Mouse (Mus musculus) limb, embryonic 10.5 days (tissue): ENCODE measurements at regions not wholly inside any gene's neighbourhood (a gene's known extent, or its start where the extent isn't known, plus 50 kb on each side); places are given as distances from the start of the nearest gene placed in this dataset.

ENCODE experiments used
- DNase-seq: peaks from one replicate; pipeline ENCODE4 v3.0.0-alpha.2; 2017; ENCODE audit warnings: low spot score
- H3K27ac ChIP-seq: fragments of 300-500 bp; sonication (generic); 2 replicates; pipeline ENCODE4 v1.5.1; 2016; ENCODE audit warnings: mild to moderate bottlenecking
- H3K27me3 ChIP-seq: fragments of 300-500 bp; sonication (generic); 2 replicates; pipeline ENCODE4 v1.6.1; 2016; ENCODE audit warnings: low read depth, mild to moderate bottlenecking; ENCODE audit not compliant: poor library complexity, severe bottlenecking
- H3K36me3 ChIP-seq: fragments of 300-500 bp; sonication (generic); 2 replicates; pipeline ENCODE4 v1.6.1; 2016; ENCODE audit warnings: mild to moderate bottlenecking, moderate library complexity
- H3K4me1 ChIP-seq: fragments of 300-500 bp; sonication (generic); 2 replicates; pipeline ENCODE4 v1.6.1; 2016
- H3K4me3 ChIP-seq: fragments of 300-500 bp; sonication (generic); 2 replicates; pipeline ENCODE4 v1.5.1; 2016; ENCODE audit warnings: mild to moderate bottlenecking, moderate library complexity
- H3K9me3 ChIP-seq: fragments of 300-500 bp; sonication (generic); replicated peaks from 2 replicates; pipeline ENCODE4 v1.6.1; 2016; ENCODE audit warnings: mild to moderate bottlenecking
- WGBS: fragments of 180-500 bp; shearing (Covaris S2); methylation state at CpG from one replicate; pipeline ENCODE4 v1.1.7; 2016; 5-methylcytosine and 5-hydroxymethylcytosine counted together

DNA sequence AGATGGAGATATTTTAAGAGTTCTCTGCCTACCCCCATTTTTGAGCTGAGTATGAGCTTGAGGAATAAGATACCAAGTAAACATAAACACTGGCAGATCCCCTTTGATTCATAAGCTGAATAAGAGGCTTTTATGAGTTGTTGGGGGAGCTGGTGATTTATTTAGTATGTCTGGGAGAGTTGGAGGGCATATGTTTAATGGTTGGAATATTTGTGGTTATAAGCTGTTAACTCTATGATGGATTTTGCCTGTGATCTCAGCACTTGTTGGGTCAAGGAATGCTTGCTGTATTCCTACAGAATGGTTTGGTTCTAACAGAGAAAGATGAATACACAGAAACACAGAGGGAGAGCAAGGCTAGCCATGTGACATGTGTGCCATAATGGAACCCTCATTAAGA lies 132.1 kb upstream of the Inhba start:
- H3K27ac ChIP-seq, result no peak overlapping the region
- H3K9me3 ChIP-seq, result no peaks in the 10 kb centered on the region
- H3K36me3 ChIP-seq, result no peaks in the 10 kb centered on the region
- no peaks in the 10 kb centered on the region for H3K27me3 ChIP-seq
- DNase-seq, result no peak
- H3K4me1 ChIP-seq, result no peaks in the 10 kb centered on the region
- H3K4me3 ChIP-seq, result no peak overlapping the region

DNA sequence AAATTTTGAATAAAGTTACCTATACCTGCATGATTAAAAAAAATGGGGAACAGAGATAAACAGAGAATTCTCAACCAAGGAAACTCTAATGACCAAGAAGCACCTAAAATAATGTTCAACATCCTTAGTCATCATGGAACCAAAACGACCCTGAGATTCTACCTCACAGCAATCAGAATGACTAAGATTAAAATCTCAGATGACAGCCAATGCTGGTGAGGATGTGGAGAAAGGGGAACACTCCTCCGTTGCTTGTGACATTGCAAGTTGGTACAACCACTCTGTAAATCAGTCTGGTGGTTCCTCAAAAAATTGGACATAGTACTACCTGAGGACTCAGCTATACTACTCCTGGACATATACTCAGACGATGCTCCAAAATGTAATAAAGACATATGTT lies 120.9 kb upstream of the Inhba start:
- H3K27ac ChIP-seq, result no peak overlapping the region
- H3K9me3 ChIP-seq, result no peaks in the 10 kb centered on the region
- no peaks in the 10 kb centered on the region for H3K27me3 ChIP-seq
- DNase-seq, result no peak
- WGBS, result 85% methylated on average over 3 of the region's 3 CpGs
- H3K36me3 ChIP-seq, result no peaks in the 10 kb centered on the region
- H3K4me1 ChIP-seq, result no peaks in the 10 kb centered on the region
- H3K4me3 ChIP-seq, result no peak overlapping the region

DNA sequence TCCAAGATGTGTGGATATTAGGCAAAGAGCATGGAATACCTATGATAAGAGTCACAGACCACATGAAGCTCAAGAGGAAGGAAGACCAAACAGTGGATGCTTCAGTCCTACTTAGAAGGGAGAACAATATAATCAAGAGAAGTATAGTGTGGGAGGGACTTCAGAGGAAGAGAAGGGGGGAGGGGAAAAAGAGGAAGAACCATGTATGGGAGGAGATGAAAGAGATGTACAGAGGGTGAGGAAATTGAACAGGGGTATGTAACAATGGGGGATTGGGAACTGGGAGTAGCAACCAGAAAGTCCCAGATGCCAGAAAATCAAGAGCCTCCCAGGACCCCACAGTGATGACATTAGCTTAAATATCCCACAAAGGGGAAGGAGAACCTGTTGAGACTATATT lies 120.2 kb upstream of the Inhba start:
- H3K36me3 ChIP-seq, result no peaks in the 10 kb centered on the region
- H3K4me1 ChIP-seq, result no peaks in the 10 kb centered on the region
- no peak overlapping the region for H3K27ac ChIP-seq
- no peak overlapping the region for H3K4me3 ChIP-seq
- no peaks in the 10 kb centered on the region for H3K9me3 ChIP-seq
- no peak for DNase-seq
- H3K27me3 ChIP-seq, result no peaks in the 10 kb centered on the region

DNA sequence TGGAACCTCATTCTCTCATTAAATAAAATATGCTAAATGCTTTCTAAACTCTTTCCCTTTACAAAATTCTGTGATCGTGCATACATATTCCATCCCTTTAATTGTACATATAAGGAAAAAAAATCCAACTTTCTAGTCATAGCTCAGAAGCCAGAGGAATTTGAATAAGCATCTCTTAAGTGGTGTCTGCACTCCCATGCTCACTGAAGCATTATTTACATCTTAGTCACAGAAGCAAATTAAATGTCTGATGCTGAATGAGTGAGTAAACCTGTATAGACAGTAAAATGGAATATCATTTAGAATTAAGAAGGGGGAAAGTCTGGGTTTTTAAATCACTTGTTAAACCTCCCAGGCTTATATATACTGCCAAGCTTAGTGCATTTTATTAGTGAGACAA lies 113.5 kb upstream of the Inhba start:
- no peak for DNase-seq
- Histone ChIP-seq H3K27ac (no peak overlapping the region), H3K27me3 (no peaks in the 10 kb centered on the region), H3K36me3 (no peaks in the 10 kb centered on the region), H3K4me3 (no peak overlapping the region), H3K9me3 (no peaks in the 10 kb centered on the region), H3K4me1 (peaks cover 3% of the 10 kb centered on the region; the same call in 1 of the 2 replicates)
- 92% methylated on average over 1 of the region's 1 CpGs for WGBS

DNA sequence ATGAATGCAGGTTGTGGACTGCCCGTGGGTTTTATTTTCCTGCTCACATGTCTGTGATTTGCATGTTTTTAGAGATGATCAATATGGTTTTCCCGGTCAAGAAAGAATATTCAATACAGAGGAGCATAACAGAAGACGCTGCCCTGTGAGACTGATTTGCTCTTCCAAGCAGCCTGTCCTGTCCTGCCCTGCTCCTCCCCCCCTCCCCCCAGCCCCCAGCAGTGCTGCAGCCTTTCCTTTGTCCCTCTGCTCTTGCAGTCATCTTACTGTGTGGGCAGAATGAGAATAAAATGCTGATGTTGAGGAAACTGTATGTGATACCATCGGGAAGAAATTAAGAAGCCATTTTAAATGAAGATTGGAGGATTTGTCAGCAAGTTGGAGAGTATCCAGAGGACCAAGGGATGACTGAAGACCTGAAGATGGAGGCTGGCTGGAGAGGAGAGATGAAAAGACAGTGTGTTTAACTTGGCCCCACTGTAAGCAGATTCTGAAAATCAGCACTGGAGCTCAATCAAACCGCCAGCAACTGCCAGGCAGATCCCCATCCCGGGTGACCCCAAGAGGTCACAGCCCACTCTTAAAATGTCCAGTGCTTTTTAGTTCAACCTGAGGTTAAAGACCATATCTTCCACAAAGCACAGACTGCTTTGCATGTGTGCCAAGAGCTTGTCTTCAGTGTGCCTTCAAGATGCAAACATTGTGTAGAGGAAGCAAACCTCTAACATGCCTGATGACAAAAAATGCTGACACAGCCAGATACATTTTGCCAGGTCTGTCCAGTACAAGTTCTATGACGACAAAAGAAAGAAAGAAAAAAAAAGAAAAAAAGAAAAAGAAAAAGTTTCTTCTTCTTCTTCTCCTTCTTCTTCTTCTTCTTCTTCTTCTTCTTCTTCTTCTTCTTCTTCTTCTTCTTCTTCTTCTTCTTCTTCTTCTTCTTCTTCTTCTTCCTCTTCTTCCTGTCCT lies 109.7 kb upstream of the Inhba start:
- 55% methylated on average over 7 of the region's 7 CpGs for WGBS
- DNase-seq, result no peak
- Histone ChIP-seq H3K4me3 (no peak overlapping the region), H3K9me3 (no peaks in the 10 kb centered on the region), H3K27ac (no peak overlapping the region), H3K27me3 (no peaks in the 10 kb centered on the region), H3K4me1 (peaks cover 3% of the 10 kb centered on the region; the same call in 1 of the 2 replicates), H3K36me3 (no peaks in the 10 kb centered on the region)

DNA sequence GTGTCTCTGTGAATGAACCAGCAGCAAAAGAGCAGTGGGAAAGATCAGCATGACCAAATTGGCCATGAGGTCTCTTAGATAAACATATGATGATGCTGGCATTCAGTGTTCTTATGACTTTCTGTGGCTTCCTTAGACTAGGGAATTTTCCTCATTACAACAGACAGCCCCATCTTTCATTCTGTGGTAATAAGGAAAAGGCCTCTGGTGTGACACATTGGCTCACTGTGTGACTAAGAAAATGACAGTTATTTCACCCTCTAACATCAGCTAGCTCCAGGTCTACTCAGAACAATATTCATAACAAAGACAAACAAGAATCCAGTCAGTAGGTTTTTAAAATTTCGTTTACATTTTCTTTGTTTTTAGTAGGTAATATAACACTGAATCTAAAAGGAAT lies 103.8 kb upstream of the Inhba start:
- H3K36me3 ChIP-seq, result no peaks in the 10 kb centered on the region
- 74% methylated on average over 1 of the region's 1 CpGs for WGBS
- no peaks in the 10 kb centered on the region for H3K9me3 ChIP-seq
- no peak for DNase-seq
- H3K27me3 ChIP-seq, result no peaks in the 10 kb centered on the region
- no peak overlapping the region for H3K27ac ChIP-seq
- no peak overlapping the region for H3K4me3 ChIP-seq
- H3K4me1 ChIP-seq, result no peaks in the 10 kb centered on the region

DNA sequence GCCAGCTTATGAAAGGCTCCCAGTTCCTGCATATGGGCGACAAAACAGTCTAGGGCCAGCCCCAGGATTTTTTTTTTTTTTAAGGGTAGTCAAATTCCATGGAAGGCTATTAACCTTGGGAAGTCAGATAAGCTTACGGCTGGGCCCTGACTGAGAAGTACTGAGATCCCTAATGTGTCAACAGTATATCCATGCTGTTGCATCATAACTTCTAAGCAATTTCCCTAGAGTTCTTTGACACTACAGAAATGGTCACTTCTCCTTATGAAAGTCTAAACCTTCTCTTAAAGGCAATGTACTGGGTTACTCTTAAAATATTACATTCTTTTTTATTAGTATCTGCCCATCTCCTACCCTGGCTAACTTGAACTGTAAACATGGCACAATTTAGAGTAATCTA lies 101.1 kb upstream of the Inhba start:
- H3K36me3 ChIP-seq, result no peaks in the 10 kb centered on the region
- H3K4me1 ChIP-seq, result no peaks in the 10 kb centered on the region
- WGBS, result 67% methylated on average over 2 of the region's 2 CpGs
- H3K27me3 ChIP-seq, result no peaks in the 10 kb centered on the region
- no peak for DNase-seq
- no peaks in the 10 kb centered on the region for H3K9me3 ChIP-seq
- H3K4me3 ChIP-seq, result no peak overlapping the region
- no peak overlapping the region for H3K27ac ChIP-seq

DNA sequence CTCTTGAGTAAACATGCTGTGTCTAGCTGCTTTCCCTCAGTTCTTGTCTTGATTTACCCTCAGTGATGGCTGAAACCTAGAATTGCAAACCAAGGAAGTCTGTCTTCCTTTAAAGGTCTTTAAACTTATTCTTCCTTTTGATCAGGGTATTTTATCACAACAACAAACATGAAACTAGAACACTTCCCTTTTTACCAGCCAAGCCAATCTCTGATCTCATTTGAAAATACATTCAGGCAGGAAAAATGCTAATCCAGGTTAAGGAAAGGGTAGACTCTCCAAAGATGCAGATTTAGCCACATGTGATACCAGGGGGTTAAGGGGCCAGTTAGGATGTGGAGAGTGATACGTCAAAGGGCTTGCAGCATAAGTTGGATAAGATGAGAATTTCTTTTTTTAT lies 100.4 kb upstream of the Inhba start:
- no peaks in the 10 kb centered on the region for H3K4me1 ChIP-seq
- no peak for DNase-seq
- H3K27ac ChIP-seq, result no peak overlapping the region
- no peak overlapping the region for H3K4me3 ChIP-seq
- no peaks in the 10 kb centered on the region for H3K9me3 ChIP-seq
- H3K27me3 ChIP-seq, result no peaks in the 10 kb centered on the region
- WGBS, result 93% methylated on average over 1 of the region's 1 CpGs
- no peaks in the 10 kb centered on the region for H3K36me3 ChIP-seq

DNA sequence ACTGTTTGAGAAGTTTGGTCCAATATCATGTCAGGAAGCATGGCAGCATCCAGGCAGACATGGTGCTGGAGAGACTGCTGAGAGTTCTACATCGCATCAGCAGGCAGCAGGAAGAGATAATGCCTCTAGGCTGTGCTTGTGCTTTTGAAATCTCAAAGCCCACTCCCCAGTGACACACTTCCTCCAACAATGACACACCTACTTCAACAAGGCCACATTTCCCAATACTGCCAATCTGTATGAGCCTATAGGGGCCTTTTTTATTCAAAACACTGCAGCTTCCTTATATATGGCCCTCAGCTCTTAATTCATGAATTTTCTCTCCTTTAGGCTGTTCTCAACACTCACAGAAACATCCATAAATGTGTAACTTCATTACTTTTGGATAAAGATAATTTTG lies 97.4 kb upstream of the Inhba start:
- H3K27me3 ChIP-seq, result no peaks in the 10 kb centered on the region
- no peak for DNase-seq
- no peaks in the 10 kb centered on the region for H3K9me3 ChIP-seq
- H3K4me3 ChIP-seq, result no peak overlapping the region
- 97% methylated on average over 1 of the region's 1 CpGs for WGBS
- no peak overlapping the region for H3K27ac ChIP-seq
- H3K4me1 ChIP-seq, result no peaks in the 10 kb centered on the region
- no peaks in the 10 kb centered on the region for H3K36me3 ChIP-seq

DNA sequence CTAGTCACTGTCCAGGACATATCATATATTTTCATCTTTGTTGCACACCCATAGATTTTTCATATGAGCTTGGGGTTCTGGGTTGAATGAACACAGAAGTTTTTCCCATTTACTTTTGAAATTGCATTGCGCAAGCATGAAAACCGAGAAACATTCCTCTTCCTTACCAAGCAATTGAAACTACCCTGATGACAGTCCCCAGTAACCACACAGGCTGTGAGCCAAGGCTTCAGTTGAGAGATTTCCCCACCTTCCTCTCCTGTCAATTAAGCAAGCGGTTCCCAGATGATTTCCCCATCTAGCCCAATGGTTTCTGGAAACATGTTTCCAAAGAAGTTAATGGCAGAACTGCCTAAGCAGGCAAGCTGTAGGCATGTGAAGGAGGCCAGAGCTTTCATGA lies 81.8 kb upstream of the Inhba start:
- Histone ChIP-seq H3K36me3 (no peaks in the 10 kb centered on the region), H3K9me3 (no peaks in the 10 kb centered on the region), H3K27me3 (no peaks in the 10 kb centered on the region), H3K4me3 (no peak overlapping the region), H3K4me1 (no peaks in the 10 kb centered on the region), H3K27ac (no peak overlapping the region)
- WGBS, result 90% methylated on average over 3 of the region's 3 CpGs
- no peak for DNase-seq

DNA sequence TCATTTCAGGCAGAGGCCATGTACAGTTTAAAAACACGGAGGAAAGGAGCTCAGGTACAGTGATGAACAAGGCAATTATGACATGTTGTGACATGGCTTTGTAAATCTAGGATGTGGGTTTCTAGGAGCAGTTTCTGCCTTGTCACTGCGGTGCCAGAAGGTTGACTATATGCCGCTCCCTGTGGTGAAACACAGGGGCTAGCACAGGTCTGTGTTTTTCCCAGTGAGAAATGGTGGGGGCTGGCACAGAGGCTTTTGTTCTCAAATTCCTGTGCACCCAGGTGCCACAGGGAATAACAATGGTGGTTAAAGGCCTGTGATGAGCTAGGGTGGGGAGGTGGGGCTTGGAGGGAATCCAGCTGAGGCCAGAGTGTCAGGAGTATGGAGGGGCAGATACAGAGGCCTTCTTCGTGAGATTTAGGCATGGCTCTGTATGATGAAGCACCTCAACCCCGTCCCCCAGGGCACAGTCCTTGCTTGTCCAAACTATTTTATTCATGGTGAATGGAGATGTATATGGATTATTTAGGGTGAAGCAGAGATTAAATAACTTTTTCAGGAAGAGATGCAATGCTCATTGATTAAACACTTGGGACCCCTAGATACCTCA lies 80.0 kb upstream of the Inhba start:
- Histone ChIP-seq H3K4me1 (no peaks in the 10 kb centered on the region), H3K27me3 (no peaks in the 10 kb centered on the region), H3K27ac (no peak overlapping the region), H3K36me3 (no peaks in the 10 kb centered on the region), H3K4me3 (no peak overlapping the region), H3K9me3 (no peaks in the 10 kb centered on the region)
- DNase-seq, result no peak
- WGBS, result 45% methylated on average over 5 of the region's 5 CpGs

DNA sequence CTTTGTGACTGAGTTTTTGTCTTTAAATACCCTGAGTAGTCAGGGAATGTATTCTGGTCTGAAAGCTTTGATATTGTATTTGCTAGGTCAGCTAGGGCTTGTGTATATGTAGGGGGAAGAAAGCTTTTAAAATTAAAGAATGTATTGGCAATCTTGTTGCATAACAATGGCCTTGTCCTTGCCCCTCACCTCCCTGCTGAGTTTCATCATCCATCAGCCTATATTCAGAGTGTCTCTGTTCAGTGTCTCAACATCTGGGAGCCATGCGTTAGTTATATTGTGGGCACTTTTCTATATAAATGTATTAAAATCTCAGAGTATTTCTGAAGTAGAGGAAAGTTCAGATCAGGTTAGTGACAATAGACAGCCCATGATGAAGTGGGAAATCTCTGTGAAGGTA lies 76.0 kb upstream of the Inhba start:
- no peaks in the 10 kb centered on the region for H3K9me3 ChIP-seq
- DNase-seq, result no peak
- no peak overlapping the region for H3K27ac ChIP-seq
- H3K36me3 ChIP-seq, result no peaks in the 10 kb centered on the region
- H3K4me1 ChIP-seq, result no peaks in the 10 kb centered on the region
- H3K4me3 ChIP-seq, result no peak overlapping the region
- H3K27me3 ChIP-seq, result no peaks in the 10 kb centered on the region
- WGBS, result 90% methylated on average over 1 of the region's 1 CpGs

DNA sequence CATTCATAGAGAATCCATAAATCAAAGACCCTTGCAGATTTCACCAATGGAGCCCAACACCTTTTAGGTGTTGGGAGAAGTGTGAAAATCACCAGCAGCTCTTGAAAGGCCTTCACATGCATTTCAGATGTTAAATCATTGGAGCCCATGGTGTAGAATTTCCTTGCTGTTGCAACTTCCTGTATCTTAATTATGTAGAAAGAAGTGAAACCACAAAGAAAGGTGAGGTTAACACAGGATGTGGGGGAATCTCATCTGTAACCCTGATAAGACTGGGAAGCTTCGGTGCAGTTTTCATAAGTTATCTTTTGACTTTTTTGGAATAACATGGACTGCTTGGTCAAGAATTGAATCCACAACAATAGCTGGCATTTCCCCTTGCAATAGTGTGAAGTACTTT lies 75.5 kb upstream of the Inhba start:
- no peak for DNase-seq
- WGBS, result 69% methylated on average over 1 of the region's 1 CpGs
- H3K27me3 ChIP-seq, result no peaks in the 10 kb centered on the region
- no peak overlapping the region for H3K27ac ChIP-seq
- H3K9me3 ChIP-seq, result no peaks in the 10 kb centered on the region
- no peaks in the 10 kb centered on the region for H3K36me3 ChIP-seq
- H3K4me3 ChIP-seq, result no peak overlapping the region
- H3K4me1 ChIP-seq, result no peaks in the 10 kb centered on the region
